Mouse (Mus musculus) stomach, embryonic 14.5 days (tissue): ENCODE measurements around the gene Rhot2. TPM values are rescaled to one million over a fixed set of nuclear protein-coding genes. Genes with fewer than 3 reads are reported as not detected.
"Not testable (repeated sequence)": the region's sequence is repeated elsewhere in the genome, so short reads cannot be mapped to it uniquely, and the experiment has no call there.

Experiments
- ATAC-seq: fragments of 200-750 bp; cut with Nextera tagmentation; 2 replicates; pipeline ENCODE4 v1.8.0; 2017; ENCODE audit warnings: low read depth, moderate TSS enrichment; ENCODE audit not compliant: insufficient number of reproducible peaks, insufficient read depth, low FRiP score
- H3K27ac ChIP-seq: fragments of 300-500 bp; sonication (generic); 2 replicates; pipeline ENCODE4 v1.5.1; 2014; ENCODE audit warnings: mild to moderate bottlenecking, low read length, moderate library complexity, mixed read lengths
- H3K27me3 ChIP-seq: fragments of 300-500 bp; sonication (generic); 2 replicates; pipeline ENCODE4 v1.6.1; 2014; ENCODE audit warnings: low read length, control low read depth, mixed read lengths; ENCODE audit not compliant: control insufficient read depth, insufficient read depth
- H3K36me3 ChIP-seq: fragments of 300-500 bp; sonication (generic); 2 replicates; pipeline ENCODE4 v1.6.1; 2014; ENCODE audit warnings: mild to moderate bottlenecking, control low read depth, low read length, moderate library complexity, mixed read lengths; ENCODE audit not compliant: control insufficient read depth, insufficient read depth
- H3K4me1 ChIP-seq: fragments of 300-500 bp; sonication (generic); 2 replicates; pipeline ENCODE4 v1.6.1; 2014; ENCODE audit warnings: low read length, control low read depth, mixed read lengths; ENCODE audit not compliant: control insufficient read depth, insufficient read depth
- H3K4me2 ChIP-seq: fragments of 300-500 bp; sonication (generic); replicated peaks from 2 replicates; pipeline ENCODE4 v1.6.1; 2014; ENCODE audit warnings: low read depth, low read length, control low read depth
- H3K4me3 ChIP-seq: fragments of 300-500 bp; sonication (generic); 2 replicates; pipeline ENCODE4 v1.5.1; 2014; ENCODE audit warnings: low read depth, low read length, control low read depth
- H3K9ac ChIP-seq: fragments of 300-500 bp; sonication (generic); replicated peaks from 2 replicates; pipeline ENCODE4 v1.6.1; 2014; ENCODE audit warnings: low read depth, mild to moderate bottlenecking, control low read depth, low read length, moderate library complexity, mixed read lengths
- H3K9me3 ChIP-seq: fragments of 300-500 bp; sonication (generic); 2 replicates; pipeline ENCODE4 v1.6.1; 2016; ENCODE audit warnings: low read depth, low read length, control low read depth; ENCODE audit not compliant: control insufficient read depth
- WGBS: fragments of 180-500 bp; shearing (Covaris S2); extraction: QIAGEN DNeasy Blood & Tissue Kit; methylation state at CpG from one replicate; pipeline ENCODE4 v1.1.7; 2014; 5-methylcytosine and 5-hydroxymethylcytosine counted together
- polyA plus RNA-seq: library from polyadenylated mRNA; unstranded; fragments of >200 nt; fragmentation: Nextera tagmentation; extraction: Ambion mirVana; gene quantifications from 2 replicates; pipeline ENCODE4 v1.2.1, GENCODE M21; 2014

The Rhot2 gene
- polyA plus RNA-seq, 1 experiment from 2014 or later: 11.2 TPM

DNA sequence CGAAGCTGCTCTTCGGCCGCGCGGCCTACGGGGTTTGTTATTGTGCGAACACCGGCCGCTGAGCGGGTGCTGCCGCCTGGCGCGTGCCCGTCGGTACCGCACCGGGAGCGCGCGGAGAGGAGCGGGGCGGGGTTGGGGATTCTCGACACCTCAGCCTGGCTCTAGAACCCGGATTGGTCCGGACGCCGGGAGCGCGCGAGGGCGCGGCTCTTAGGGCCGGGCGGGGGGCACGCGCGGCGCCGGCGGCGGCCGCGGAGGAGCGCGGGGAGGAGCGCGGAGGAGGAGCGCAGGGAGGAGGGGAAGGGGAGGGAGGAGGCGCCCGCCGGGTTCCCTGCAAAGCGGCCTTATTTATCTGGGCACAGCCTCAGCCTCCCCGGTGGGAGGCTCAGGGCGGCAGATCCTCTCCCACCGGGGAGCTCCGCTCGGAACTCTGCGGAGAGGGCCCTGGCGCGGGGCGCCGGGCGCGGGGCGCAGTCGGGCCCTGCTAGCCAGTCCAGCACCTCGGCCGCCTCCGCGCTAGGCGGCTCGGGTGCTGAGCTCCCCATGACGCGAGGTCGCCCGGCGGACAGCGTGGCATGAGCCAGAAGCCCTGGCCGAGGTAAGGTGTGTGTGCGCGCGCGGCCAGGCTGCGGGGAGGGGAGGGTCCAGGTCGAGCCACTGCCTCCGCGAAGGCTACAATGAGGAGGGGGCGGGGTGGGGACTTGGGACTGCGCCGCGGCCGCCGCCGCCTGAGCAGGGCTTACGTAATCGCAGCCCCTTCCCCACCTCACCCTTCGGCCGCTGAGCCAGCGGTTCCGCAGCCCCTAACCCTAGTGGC lies 35.7 kb downstream of the Rhot2 start, which contains the start of gene Fbxl16:
Fbxl16 (plus strand) TSS at position 297 of the 817 bp plus-strand sequence.
- H3K27ac ChIP-seq: peak within 1 kb of the TSS; percentile 66; the same call in 1 of the 2 replicates
- under 1% methylated on average over 61 of the region's 100 CpGs for WGBS
- peak within 1 kb of the TSS; percentile 70 for H3K4me3 ChIP-seq
- H3K36me3 ChIP-seq: no peaks in the 10 kb centered on the region
- no peaks in the 10 kb centered on the region for H3K4me1 ChIP-seq
- peak; percentile 77 for ATAC-seq
- peak within 1 kb of the TSS; percentile 25 for H3K9ac ChIP-seq
- peaks cover 6% of the 10 kb centered on the region; the same call in 1 of the 2 replicates for H3K27me3 ChIP-seq
- peak within 1 kb of the TSS; percentile 98 for H3K4me2 ChIP-seq
- H3K9me3 ChIP-seq: no peaks in the 10 kb centered on the region

- Histone ChIP-seq H3K4me2 (no peak overlapping the region), H3K9ac (no peak overlapping the region), H3K27me3 (peaks cover 6% of the 10 kb centered on the region; the same call in 1 of the 2 replicates), H3K9me3 (no peaks in the 10 kb centered on the region), H3K4me3 (peak overlapping the region; percentile 70; the same call in 1 of the 2 replicates), H3K36me3 (no peaks in the 10 kb centered on the region), H3K4me1 (no peaks in the 10 kb centered on the region), H3K27ac (no peak overlapping the region)
- no peak for ATAC-seq
- 39% methylated on average over 5 of the region's 5 CpGs for WGBS
These were observed 36.6 kb downstream of the Rhot2 start for GRCm38 (mm10) chr17:25808028-25808427.

DNA sequence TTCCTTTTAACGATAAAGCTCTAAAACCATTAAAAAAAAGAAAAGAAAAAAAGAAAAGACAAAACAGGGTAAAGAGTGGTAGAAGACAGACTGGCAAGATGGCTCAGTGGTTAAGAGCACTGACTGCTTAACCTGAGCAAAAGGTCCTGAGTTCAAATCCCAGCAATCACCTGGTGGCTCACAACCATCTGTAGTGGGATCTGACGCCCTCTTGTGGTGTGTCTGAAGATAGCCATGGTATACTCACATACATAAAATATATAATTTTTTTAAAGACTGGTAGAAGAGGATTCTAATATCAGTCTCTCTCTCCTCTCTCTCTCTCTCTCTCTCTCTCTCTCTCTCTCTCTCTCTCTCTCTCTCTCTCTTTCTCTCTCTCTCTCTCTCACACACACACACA lies 37.2 kb downstream of the Rhot2 start:
- not testable (repeated sequence) for H3K27ac ChIP-seq, H3K4me3 ChIP-seq, H3K36me3 ChIP-seq, H3K4me1 ChIP-seq, H3K27me3 ChIP-seq, H3K9ac ChIP-seq, H3K9me3 ChIP-seq, ATAC-seq, H3K4me2 ChIP-seq
- WGBS: 48% methylated on average over 2 of the region's 2 CpGs

GRCm38 (mm10) chr17:25806507-25806906 lies 38.1 kb downstream of the Rhot2 start:
- H3K9ac ChIP-seq: no peak overlapping the region
- ATAC-seq: no peak
- no peak overlapping the region for H3K27ac ChIP-seq
- no peaks in the 10 kb centered on the region for H3K9me3 ChIP-seq
- H3K4me3 ChIP-seq: no peak overlapping the region
- H3K4me1 ChIP-seq: no peaks in the 10 kb centered on the region
- H3K27me3 ChIP-seq: peaks cover 6% of the 10 kb centered on the region; the same call in 1 of the 2 replicates
- no peaks in the 10 kb centered on the region for H3K36me3 ChIP-seq
- whole genome bisulfite sequencing: 80% methylated on average over 4 of the region's 4 CpGs
- H3K4me2 ChIP-seq: no peak overlapping the region

GRCm38 (mm10) chr17:25802825-25803517 lies 41.7 kb downstream of the Rhot2 start:
- no peak overlapping the region for H3K4me2 ChIP-seq
- H3K36me3 ChIP-seq: no peaks in the 10 kb centered on the region
- H3K4me3 ChIP-seq: no peak overlapping the region
- WGBS: 10% methylated on average over 10 of the region's 10 CpGs
- ATAC-seq: peak; percentile 50; the same call in 1 of the 2 replicates
- H3K4me1 ChIP-seq: no peaks in the 10 kb centered on the region
- no peaks in the 10 kb centered on the region for H3K9me3 ChIP-seq
- H3K27ac ChIP-seq: no peak overlapping the region
- no peak overlapping the region for H3K9ac ChIP-seq
- no peaks in the 10 kb centered on the region; the same call in 1 of the 2 replicates for H3K27me3 ChIP-seq

DNA sequence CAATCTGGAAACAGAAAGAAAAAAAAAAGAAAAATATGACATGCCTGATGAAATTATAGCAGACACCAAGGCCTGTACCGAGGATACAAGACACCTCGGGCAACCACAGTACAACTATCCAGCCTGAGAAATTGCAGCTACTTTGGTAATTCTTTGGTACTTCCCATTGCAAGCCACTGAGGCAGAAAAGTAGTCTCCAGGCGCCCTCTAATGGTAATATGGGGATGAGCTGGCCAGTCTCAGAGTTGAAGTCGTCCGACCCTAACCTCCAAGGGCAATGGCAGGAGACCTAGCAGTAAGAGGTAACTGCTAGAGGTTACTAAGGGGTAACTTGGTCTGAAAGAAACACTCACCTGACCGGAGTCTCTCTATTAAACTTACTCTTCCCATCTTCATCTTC lies 43.6 kb downstream of the Rhot2 start:
- Histone ChIP-seq H3K4me1 (peaks cover 6% of the 10 kb centered on the region; the same call in 1 of the 2 replicates), H3K27me3 (no peaks in the 10 kb centered on the region), H3K9me3 (no peaks in the 10 kb centered on the region), H3K27ac (no peak overlapping the region), H3K4me2 (no peak overlapping the region), H3K9ac (no peak overlapping the region), H3K36me3 (no peaks in the 10 kb centered on the region), H3K4me3 (no peak overlapping the region)
- ATAC-seq: no peak
- 7% methylated on average over 6 of the region's 6 CpGs for WGBS

DNA sequence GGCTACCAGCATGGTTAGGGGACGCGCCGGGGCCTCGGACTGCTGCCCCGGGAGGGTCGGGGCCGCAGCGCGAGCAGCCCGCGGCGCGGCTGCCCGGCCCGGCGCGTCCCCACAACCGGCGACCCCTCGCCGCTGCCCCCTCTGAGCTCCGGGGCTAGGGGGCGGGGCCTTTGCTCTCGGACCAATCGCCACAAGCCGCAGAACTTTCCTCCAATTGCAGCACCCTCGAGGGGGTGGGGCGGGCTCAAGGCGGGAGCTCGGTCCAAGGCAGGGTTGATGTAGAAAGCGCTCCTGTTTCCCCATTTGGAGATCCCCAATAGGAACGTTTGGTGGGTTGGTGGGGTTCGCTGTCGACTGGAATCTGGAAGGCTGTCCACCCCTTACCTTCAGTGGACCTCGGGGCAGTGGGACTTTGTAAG lies 47.7 kb downstream of the Rhot2 start, which contains the start of gene Metrn:
Metrn (minus strand) TSS at position 186 of the 419 bp plus-strand sequence.
- Histone ChIP-seq H3K27me3 (no peaks in the 10 kb centered on the region), H3K27ac (no peak within 1 kb of the TSS; the same call in 1 of the 2 replicates), H3K9ac (peak within 1 kb of the TSS; percentile 61), H3K4me1 (peaks cover 27% of the 10 kb centered on the region), H3K4me2 (peak within 1 kb of the TSS; percentile 93), H3K4me3 (peak within 1 kb of the TSS; percentile 79), H3K36me3 (no peaks in the 10 kb centered on the region), H3K9me3 (no peaks in the 10 kb centered on the region)
- WGBS: under 1% methylated on average over 35 of the region's 35 CpGs
- peak; percentile 75; the same call in 1 of the 2 replicates for ATAC-seq

- Histone ChIP-seq H3K9me3 (no peaks in the 10 kb centered on the region), H3K9ac (peak overlapping the region; percentile 61), H3K27ac (no peak overlapping the region; the same call in 1 of the 2 replicates), H3K36me3 (no peaks in the 10 kb centered on the region), H3K4me1 (peaks cover 29% of the 10 kb centered on the region), H3K4me3 (peak overlapping the region; percentile 79), H3K27me3 (no peaks in the 10 kb centered on the region), H3K4me2 (peak overlapping the region; percentile 93)
- ATAC-seq: peak; percentile 1; the same call in 1 of the 2 replicates
- 2% methylated on average over 37 of the region's 37 CpGs for WGBS
These were observed 48.4 kb downstream of the Rhot2 start for GRCm38 (mm10) chr17:25796211-25796771.
